Mouse (Mus musculus): ENCODE measurements around the gene Zpr1.

Zpr1 gene

DNA sequence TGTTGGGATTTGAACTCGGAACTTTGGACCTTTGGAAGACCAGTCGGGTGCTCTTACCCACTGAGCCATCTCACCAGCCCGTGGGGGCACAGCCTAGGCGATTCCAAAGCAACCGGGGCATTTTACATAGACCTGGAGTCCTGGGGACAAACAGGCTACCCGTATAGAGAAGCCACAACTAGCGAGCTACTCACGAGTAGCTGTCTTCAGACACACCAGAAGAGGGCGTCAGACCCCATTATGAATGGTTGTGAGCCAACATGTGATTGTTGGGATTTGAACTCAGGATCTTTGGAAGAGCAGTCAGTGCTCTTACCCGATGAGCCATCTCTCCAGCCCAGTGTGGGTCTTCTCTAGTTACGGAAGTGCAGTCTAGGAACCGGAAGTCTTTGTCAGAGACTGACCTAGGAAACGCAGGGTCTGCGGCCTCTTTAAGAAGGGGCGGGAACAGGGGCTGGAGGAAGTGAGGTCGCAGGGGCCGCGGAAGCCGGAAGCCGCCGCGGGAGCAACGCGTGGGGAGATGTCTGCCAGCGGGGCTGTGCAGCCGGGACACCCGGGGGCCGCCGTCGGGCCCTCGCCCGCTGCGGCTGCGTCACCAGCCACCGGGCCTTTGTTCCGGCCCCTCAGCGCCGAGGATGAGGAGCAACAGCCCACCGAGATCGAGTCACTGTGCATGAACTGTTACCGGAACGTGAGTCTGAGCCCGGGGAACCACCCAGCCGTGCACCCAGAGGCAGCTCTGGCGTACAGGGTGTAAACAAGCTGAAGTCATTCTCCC lies at the start of gene Zpr1:
Gene Zpr1, plus strand, starts transcription at position 388 of the 778 bp plus-strand sequence.
- peak; percentile 93 for DNase-seq (ENCODE audit: low read depth, low spot score)
- peaks cover 2% of the 10 kb centered on the region; the same call in 1 of the 2 replicates for H3K27me3 ChIP-seq (ENCODE audit: control insufficient read depth, insufficient read depth, low read length, poor library complexity, severe bottlenecking)
- peaks cover 7% of the 10 kb centered on the region for H3K36me3 ChIP-seq (ENCODE audit: control insufficient read depth, insufficient read depth, low read length, poor library complexity, severe bottlenecking)

DNA sequence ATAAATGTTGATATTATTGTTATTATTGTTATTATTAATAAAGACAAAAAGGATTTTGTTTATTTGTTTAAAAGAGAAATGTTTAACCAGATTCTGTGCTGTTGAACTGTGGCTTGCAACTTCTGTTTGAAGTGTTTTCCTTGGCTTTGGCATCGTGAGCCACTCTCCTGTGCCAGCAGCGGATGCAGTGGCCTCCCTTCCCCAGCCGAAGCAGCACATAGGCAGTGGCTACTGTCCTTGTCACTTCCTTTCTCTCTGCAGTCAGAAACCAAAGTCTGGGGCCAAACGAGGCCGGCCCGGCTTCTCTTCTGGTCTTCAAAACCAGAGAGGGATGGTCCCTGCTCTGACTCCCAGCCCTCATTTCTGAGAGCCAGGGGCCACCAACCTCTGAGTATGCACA lies 49.8 kb upstream of the Zpr1 start:
- Histone ChIP-seq H3K36me3 (ENCODE audit: control insufficient read depth, insufficient read depth, low read length, poor library complexity, severe bottlenecking) (peaks cover 4% of the 10 kb centered on the region; the same call in 1 of the 2 replicates), H3K27me3 (ENCODE audit: control insufficient read depth, insufficient read depth, low read length, poor library complexity, severe bottlenecking) (no peaks in the 10 kb centered on the region)
- DNase-seq (ENCODE audit: low read depth, low spot score), result no peak

DNA sequence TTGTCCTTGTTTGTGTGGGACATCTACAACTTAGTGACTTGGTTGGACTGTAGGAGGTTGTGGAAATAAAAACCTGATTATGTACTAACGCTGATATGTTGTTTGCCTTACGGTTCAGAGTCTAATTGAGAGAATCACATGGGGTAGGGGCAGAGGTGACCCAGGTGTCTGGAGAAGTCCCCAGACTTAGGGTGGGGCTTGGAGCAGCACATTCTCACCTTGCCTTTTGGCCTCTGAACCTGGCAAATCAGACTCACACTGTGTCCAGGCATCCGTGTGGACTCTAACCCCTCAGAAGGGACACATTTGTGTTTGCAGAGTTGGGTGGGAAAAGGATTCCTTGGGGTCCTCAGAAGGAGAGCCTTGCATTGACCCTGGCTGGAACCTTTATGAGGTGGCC lies 48.8 kb upstream of the Zpr1 start:
- Histone ChIP-seq H3K36me3 (ENCODE audit: control insufficient read depth, insufficient read depth, low read length, poor library complexity, severe bottlenecking) (peaks cover 4% of the 10 kb centered on the region; the same call in 1 of the 2 replicates), H3K27me3 (ENCODE audit: control insufficient read depth, insufficient read depth, low read length, poor library complexity, severe bottlenecking) (no peaks in the 10 kb centered on the region; the same call in 1 of the 2 replicates)
- DNase-seq (ENCODE audit: low read depth, low spot score), result no peak

DNA sequence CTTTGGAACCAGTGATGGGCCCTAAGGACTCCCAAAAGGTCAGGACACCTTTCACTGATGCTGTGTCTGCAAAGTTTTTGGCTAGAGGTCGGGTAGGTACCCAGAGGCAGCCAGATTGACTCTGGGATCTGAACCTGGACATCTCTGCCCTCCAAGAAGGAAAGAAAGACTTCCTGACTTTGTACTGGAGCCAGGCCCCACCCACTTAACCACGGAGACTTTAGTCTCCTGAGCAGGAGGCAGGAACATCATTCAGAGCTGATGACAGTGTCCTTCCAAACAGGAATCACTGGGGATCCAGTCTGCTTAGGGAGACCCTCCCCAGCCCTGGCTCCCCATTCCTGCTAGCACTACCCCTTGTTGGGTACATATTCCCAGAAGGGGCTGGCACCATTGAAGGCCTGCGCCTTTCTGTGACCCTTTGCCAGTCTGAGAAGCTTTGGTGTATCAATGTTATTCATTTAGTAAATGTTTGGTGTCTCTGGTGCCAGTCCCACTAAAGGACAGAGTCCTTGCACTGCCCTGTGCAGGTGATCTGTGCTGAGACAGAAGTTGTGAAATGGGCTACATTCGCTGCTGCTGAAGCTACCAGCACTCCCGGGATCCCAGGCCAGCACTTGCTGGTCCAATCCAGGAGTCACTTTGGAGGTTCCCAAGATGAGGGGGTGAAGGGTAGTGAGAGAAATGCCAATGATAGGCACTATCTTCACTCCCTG lies 47.8 kb upstream of the Zpr1 start:
- no peaks in the 10 kb centered on the region; the same call in 1 of the 2 replicates for H3K27me3 ChIP-seq (ENCODE audit: control insufficient read depth, insufficient read depth, low read length, poor library complexity, severe bottlenecking)
- no peak for DNase-seq (ENCODE audit: low read depth, low spot score)
- H3K36me3 ChIP-seq (ENCODE audit: control insufficient read depth, insufficient read depth, low read length, poor library complexity, severe bottlenecking), result peaks cover 4% of the 10 kb centered on the region; the same call in 1 of the 2 replicates

DNA sequence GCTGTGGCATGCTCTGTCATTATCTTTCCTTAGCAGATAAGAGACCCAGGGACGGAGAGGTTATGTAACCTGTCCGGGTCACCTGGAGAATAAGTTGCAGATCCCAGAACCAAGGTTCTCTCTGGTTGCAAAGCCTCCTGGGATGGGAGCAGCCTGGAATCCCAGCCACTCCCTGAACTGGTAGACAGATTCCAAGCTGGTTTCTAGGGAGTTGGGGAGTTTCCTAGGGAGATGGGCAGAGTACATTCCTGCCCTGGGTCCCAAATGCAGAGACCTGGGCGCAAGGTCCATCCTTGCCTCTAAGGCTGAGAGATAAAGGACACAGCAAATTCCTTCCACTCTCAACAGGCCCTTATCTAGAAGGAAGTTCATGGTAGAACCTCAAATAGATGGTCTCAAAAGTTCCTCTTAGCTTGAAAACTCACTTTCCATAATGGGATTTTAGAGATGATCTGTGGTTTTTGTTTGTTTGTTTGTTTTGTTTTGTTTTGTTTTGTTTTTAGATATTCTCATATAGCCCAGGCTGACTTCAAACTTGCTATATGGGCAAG lies 45.7 kb upstream of the Zpr1 start:
- no peaks in the 10 kb centered on the region; the same call in 1 of the 2 replicates for H3K27me3 ChIP-seq (ENCODE audit: control insufficient read depth, insufficient read depth, low read length, poor library complexity, severe bottlenecking)
- no peak for DNase-seq (ENCODE audit: low read depth, low spot score)
- H3K36me3 ChIP-seq (ENCODE audit: control insufficient read depth, insufficient read depth, low read length, poor library complexity, severe bottlenecking), result no peaks in the 10 kb centered on the region

DNA sequence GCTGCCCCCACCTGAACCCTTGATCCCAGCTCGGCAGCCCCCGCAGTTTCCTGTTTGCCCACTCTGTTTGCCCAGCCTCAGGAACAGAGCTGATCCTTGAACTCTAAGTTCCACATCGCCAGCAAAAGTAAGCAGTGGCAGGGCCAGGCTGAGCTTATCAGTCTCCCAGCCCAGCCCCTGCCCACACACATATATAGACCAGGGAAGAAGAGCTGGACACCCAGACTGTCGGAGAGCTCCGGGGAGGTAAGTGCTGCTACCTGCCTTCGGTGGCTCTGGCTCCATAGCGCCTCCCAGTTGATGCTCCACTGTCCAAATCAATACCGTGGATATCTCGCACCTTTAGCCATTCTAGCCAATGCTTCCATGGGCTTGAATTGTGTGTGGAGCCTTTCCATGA lies 44.4 kb upstream of the Zpr1 start, which contains the start of gene Apoa1:
Gene Apoa1, plus strand, starts transcription at position 90 of the 400 bp plus-strand sequence.
- no peak for DNase-seq (ENCODE audit: low read depth, low spot score)
- Histone ChIP-seq H3K27me3 (ENCODE audit: control insufficient read depth, insufficient read depth, low read length, poor library complexity, severe bottlenecking) (no peaks in the 10 kb centered on the region; the same call in 1 of the 2 replicates), H3K36me3 (ENCODE audit: control insufficient read depth, insufficient read depth, low read length, poor library complexity, severe bottlenecking) (no peaks in the 10 kb centered on the region)

DNA sequence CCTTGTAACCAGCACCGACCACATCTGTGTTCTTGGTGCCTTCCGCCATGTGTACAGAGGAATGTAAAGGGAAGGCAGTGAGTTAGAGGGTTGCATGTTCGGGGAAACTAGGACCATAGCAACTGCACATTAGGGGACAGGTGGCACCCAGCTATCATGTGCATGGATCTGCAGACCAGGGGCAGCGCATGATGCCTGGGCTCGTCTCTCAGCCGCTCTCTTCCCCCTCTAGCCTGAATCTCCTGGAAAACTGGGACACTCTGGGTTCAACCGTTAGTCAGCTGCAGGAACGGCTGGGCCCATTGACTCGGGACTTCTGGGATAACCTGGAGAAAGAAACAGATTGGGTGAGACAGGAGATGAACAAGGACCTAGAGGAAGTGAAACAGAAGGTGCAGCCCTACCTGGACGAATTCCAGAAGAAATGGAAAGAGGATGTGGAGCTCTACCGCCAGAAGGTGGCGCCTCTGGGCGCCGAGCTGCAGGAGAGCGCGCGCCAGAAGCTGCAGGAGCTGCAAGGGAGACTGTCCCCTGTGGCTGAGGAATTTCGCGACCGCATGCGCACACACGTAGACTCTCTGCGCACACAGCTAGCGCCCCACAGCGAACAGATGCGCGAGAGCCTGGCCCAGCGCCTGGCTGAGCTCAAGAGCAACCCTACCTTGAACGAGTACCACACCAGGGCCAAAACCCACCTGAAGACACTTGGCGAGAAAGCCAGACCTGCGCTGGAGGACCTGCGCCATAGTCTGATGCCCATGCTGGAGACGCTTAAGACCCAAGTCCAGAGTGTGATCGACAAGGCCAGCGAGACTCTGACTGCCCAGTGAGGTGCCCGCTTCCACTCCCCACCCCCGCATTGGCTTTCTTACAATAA lies 43.1 kb upstream of the Zpr1 start:
- Histone ChIP-seq H3K36me3 (ENCODE audit: control insufficient read depth, insufficient read depth, low read length, poor library complexity, severe bottlenecking) (no peaks in the 10 kb centered on the region), H3K27me3 (ENCODE audit: control insufficient read depth, insufficient read depth, low read length, poor library complexity, severe bottlenecking) (no peaks in the 10 kb centered on the region; the same call in 1 of the 2 replicates)
- DNase-seq (ENCODE audit: low read depth, low spot score), result peak; percentile 52

DNA sequence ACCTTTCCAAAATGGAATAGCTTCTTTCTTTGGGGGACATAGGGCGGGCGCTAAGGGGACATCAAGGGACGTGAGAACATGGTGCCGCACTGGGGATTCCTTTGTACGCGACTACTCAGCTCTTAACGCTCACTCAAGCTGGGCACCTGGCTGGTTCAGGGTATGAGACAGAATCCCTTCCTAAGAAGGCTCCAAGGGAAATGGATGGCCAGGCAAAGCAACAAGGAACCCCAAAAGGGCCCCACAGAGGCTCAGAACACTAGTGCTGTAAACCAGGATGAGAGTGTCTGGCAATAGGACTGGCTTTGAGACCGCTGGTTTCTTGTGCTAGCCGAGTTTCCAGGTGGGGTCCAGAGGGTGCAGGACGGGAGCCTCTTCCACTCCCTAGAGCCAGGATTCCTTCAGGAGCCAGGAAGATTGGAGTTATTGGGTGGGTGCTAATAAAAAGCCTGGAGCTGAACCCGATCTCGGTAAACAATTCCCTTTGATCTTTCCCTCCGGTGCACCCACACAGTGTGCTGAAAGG lies 42.4 kb upstream of the Zpr1 start:
- H3K36me3 ChIP-seq (ENCODE audit: control insufficient read depth, insufficient read depth, low read length, poor library complexity, severe bottlenecking), result no peaks in the 10 kb centered on the region
- no peaks in the 10 kb centered on the region; the same call in 1 of the 2 replicates for H3K27me3 ChIP-seq (ENCODE audit: control insufficient read depth, insufficient read depth, low read length, poor library complexity, severe bottlenecking)
- DNase-seq (ENCODE audit: low read depth, low spot score), result no peak

DNA sequence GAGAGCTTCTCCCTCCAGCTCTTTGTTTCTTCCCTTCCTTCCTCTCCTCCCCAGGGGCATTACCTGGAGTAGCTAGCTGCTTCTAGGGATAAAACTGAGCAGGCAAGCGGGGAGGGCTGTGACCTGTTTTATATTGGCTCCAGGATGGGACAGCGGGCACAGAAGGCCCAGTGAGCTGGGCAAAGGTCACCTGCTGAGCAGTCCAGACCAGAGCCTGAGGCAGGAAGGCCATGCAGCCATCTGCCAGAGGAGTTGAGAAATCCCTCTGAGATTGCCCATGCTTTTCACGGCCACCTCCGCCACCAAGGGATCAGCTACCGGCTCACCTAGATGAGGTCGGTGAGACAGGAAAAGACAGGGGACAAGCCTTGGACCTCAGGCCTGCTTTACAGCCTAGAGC lies 37.7 kb upstream of the Zpr1 start:
- Histone ChIP-seq H3K36me3 (ENCODE audit: control insufficient read depth, insufficient read depth, low read length, poor library complexity, severe bottlenecking) (no peaks in the 10 kb centered on the region), H3K27me3 (ENCODE audit: control insufficient read depth, insufficient read depth, low read length, poor library complexity, severe bottlenecking) (no peaks in the 10 kb centered on the region)
- no peak for DNase-seq (ENCODE audit: low read depth, low spot score)

DNA sequence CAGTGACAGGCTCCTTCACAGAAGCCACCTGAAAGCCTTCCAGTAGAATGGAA lies 37.4 kb upstream of the Zpr1 start, which contains the start of gene Apoc3:
Gene Apoc3, minus strand, starts transcription at position 41 of the 53 bp plus-strand sequence.
- DNase-seq (ENCODE audit: low read depth, low spot score), result no peak
- no peaks in the 10 kb centered on the region for H3K27me3 ChIP-seq (ENCODE audit: control insufficient read depth, insufficient read depth, low read length, poor library complexity, severe bottlenecking)

DNA sequence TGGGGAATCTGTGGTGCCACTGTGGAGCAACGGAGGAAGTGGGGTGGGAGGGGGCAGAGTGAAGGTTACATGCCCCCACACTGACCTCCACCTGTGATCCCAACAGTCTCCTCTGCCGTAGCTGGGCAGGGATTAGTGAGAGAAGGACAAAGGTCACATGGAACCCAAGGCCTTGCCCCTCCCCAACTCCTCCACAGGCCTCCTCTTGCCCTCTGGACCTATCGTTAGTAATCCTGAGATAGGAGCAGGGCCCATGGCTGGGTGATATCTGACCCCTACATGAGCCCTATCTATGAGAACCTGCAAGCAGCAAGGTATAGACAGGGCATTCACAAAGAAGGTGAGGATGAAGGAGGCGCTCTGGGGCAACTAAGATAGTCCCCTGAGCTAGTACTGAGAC lies 37.2 kb upstream of the Zpr1 start:
- Histone ChIP-seq H3K36me3 (ENCODE audit: control insufficient read depth, insufficient read depth, low read length, poor library complexity, severe bottlenecking) (no peaks in the 10 kb centered on the region), H3K27me3 (ENCODE audit: control insufficient read depth, insufficient read depth, low read length, poor library complexity, severe bottlenecking) (no peaks in the 10 kb centered on the region)
- no peak for DNase-seq (ENCODE audit: low read depth, low spot score)

More for the DNA sequence above, 37.4 kb upstream of the Zpr1 start, which contains the start of gene Apoc3:
- no peaks in the 10 kb centered on the region for H3K36me3 ChIP-seq (ENCODE audit: control insufficient read depth, insufficient read depth, low read length, poor library complexity, severe bottlenecking)

DNA sequence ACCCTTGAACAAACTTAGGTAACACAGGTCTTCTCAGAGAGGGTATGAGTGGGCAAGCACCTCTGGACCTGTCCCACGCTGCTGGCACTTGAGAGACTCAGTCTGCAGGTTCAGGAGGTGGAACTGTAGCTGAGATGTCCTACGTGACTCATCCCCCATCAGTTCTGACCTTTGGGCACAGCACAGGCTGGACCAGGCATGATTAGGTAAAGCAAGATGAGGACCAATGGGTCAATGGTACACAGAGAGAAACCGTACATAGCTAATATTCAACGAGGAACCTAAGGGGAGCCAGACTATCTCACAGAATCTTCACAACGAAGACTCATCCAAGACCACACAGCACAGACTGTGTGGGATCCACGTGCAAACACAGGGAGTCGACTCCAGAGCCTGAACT lies 34.0 kb upstream of the Zpr1 start:
- Histone ChIP-seq H3K27me3 (ENCODE audit: control insufficient read depth, insufficient read depth, low read length, poor library complexity, severe bottlenecking) (no peaks in the 10 kb centered on the region), H3K36me3 (ENCODE audit: control insufficient read depth, insufficient read depth, low read length, poor library complexity, severe bottlenecking) (no peaks in the 10 kb centered on the region)
- DNase-seq (ENCODE audit: low read depth, low spot score), result no peak

DNA sequence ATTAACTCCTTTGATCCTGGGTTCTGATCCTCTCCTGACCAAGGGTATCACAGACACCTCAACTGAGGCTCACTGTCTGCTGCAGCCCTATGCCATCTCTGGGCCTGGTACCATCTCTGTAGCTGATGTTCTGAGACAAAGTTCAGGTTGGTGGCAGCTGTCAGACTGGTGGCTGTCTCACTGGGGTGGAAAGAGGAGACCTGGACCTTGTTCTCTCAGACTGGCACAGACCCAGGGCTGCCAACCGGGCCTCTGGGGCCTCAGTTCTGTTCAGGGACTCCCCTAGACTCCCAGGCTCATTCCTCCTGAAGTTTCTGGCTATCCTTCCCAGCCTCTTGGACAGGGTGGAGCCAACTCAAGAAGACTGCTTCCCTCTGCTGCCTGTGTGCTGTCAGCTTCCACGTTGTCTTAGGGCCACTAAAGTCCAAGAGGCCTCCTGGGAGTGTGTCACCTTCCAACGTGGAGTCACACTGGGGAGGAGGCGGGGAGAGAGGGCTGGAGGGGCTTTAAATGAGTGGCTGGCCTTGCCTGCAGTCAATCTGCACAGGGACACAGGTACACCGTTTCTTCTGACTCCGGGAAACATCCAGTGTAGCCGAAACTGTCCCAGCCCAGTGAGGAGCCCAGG lies 32.2 kb upstream of the Zpr1 start, which contains the start of gene Apoa4:
Gene Apoa4, plus strand, starts transcription at position 171 of the 628 bp plus-strand sequence.
- H3K36me3 ChIP-seq (ENCODE audit: control insufficient read depth, insufficient read depth, low read length, poor library complexity, severe bottlenecking), result no peaks in the 10 kb centered on the region
- H3K27me3 ChIP-seq (ENCODE audit: control insufficient read depth, insufficient read depth, low read length, poor library complexity, severe bottlenecking), result no peaks in the 10 kb centered on the region
- DNase-seq (ENCODE audit: low read depth, low spot score), result no peak

DNA sequence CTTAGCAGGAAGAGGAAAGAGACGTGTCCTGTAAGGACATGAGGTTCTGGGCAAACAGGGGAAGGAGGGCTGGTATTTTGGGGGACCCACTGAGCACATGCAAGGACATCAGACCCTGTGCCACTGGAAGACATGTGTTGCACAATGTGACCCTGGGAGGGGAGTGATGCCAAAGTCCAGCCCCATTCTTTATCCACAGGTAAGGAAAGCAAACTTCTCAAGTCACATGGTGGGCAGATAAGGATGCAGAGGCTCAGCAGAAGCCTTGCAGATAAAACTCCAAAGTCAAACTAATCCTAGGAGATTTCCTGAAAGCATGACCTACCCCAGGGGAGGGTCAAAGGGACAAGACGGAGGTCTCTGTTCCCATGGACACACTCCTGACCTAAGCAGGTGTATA lies 31.0 kb upstream of the Zpr1 start:
- H3K36me3 ChIP-seq (ENCODE audit: control insufficient read depth, insufficient read depth, low read length, poor library complexity, severe bottlenecking), result no peaks in the 10 kb centered on the region
- no peak for DNase-seq (ENCODE audit: low read depth, low spot score)
- H3K27me3 ChIP-seq (ENCODE audit: control insufficient read depth, insufficient read depth, low read length, poor library complexity, severe bottlenecking), result no peaks in the 10 kb centered on the region

All from splenic B cell, adult 2 months (primary cell).